Mouse (Mus musculus) left cerebral cortex, postnatal 25 days (tissue): ENCODE measurements at regions not wholly inside any gene's neighbourhood (a gene's known extent, or its start where the extent isn't known, plus 50 kb on each side); places are given as distances from the start of the nearest gene placed in this dataset.
"Not testable (repeated sequence)": the region's sequence is repeated elsewhere in the genome, so short reads cannot be mapped to it uniquely, and the experiment has no call there.

Experiments
- DNase-seq, 2 experiments: peaks; one replicate each; pipeline ENCODE4 v3.0.0; 2022; ENCODE audit warnings: low spot score in 2 of 2, mixed read lengths in 1 of 2
- intact Hi-C: fragments of 180-260 bp; cut with DNase I; formaldehyde crosslinking; loops from one replicate; pipeline ENCODE4 v1.15.1; 2025

DNA sequence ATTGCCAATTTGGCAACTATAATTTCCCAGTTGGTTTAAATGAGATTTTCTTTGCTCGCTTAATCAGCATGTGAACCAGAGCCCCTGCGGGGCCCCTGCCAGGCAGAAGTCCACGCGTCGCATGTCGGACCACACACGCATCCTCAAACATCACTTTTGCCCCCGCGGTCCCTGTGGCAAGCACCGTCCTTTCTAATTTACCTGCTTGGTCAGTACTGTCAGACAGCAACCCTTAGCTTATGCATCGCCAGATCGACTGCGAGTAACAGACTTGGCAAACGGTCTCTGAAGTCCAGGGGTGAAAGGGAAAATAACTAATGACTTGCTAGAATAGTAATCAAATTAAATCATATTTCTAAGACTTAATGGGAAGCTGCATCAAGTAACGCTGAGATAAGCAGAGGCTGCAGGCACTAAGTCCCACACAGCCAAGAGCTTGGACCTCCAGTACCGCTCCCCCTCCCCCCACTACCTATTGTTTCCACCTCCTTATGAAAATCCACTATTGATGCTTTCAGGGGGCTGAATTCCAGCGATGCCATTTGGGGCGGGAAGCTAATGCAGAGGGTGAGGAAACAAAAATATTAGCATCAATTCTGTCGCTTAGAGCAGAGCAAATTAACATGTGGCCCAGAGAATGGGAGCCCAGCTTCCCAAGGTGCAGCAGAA is 142.0 kb upstream of the Cntnap4 start:
- no peak for DNase-seq
- intact Hi-C loops = no loop called here

DNA sequence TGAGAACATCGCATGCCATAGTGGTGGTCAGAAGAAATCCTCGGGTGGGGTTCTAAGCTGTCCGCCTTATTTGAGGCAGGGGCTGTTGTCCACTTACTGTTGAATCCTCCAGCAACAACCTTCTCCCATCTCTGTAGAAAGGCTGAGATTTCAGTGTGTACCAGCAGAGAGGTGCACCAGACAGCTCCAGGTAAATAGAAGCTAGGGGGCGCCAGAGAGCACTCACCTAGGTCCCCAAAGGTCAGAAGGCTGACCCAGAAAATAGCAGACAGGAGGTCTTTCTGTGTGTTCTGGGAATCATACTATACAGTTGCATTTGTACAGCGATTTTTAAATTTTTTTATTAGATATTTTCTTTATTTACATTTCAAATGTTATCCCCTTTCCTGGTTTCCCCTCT is 157.9 kb upstream of the Cntnap4 start:
- intact Hi-C loops = no loop called here
- DNase-seq = no peak

DNA sequence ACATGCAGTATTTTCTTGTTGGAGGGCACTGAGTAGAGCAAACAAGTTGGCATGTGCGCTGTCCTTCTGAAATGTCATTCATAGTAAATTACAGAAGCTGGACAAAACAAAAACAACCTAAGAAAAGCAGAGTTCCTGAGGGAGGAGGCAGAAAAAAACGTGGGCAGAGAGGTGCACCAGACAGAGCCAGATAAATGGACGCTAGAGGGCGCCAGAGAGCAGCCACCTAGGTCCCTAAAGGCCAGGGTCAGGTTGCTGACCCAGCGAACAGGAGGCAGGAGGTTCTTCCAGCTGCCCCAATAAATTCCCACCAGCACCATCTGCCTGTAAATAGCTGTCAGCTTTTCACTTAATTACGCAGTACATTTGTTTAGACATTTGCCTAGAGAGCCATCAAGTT is 158.6 kb upstream of the Cntnap4 start:
- DNase-seq = peak; percentile 3 to 6
- intact Hi-C loops = no loop called here

DNA sequence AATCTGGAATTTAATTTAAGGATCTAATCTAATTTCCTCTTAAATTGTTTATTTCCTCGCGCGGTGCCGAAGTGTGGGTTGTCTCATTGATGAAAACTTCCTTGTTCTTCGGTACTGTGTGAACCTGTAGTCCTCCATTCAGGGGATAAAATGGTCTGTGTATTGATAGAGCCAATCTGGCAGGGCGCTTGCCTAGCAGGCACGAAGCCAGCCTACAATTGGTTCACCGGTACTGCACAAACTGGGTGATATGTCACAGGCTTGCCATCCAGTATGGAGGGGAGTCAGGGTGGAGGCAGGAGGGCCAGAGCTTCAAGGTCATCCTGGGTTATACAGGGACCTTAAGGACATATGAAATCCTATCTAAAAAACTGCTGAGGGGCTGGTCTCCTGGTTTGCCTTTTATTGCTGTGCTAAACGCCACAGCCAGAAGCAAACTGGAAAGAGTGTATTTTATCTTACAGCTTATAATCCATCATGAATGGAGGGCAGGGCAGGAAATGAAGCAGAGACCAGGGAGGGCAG is 161.6 kb upstream of the Cntnap4 start:
- intact Hi-C loops = no loop called here
- DNase-seq = no peak

DNA sequence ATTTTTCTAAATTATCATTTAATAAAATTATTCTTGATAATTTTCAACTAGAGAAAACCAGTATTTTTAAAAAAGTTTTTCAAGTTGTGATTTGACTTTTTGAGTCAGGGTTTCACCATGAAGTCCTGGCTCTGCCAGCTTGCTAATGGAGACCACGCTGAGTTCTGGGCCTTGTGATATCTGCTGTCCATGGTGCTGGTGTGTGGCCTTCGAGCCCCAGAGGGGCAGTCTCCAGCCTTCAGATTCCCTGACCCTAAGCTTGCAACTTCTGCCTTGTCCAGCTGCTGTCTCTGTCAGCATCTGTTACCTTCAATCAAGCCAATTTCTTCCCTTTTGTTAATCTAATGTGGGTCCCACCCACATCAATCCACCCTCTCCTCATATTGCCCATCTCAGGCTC is 165.8 kb upstream of the Cntnap4 start:
- DNase-seq = no peak
- intact Hi-C loops = no loop called here

DNA sequence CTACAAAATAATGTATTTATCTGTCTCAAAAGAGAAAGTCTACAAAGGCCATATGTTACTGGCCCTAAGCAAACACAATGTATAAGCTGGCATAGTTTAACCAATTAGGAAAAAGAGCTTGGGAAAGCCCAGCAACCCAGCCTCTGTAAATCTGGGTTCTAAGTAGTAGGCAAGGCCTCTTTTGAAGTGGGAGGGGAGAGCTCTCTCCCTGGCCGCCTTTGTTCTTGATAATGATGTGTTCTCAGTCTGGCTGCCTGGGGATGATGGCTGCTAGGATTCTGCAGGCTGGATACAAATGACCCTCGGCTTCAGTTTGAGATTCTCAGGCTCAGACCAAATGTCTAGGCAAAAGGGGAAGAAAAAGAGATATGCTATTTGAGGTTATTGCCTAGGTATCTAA is 172.4 kb upstream of the Cntnap4 start:
- intact Hi-C loops = no loop called here
- DNase-seq = no peak

DNA sequence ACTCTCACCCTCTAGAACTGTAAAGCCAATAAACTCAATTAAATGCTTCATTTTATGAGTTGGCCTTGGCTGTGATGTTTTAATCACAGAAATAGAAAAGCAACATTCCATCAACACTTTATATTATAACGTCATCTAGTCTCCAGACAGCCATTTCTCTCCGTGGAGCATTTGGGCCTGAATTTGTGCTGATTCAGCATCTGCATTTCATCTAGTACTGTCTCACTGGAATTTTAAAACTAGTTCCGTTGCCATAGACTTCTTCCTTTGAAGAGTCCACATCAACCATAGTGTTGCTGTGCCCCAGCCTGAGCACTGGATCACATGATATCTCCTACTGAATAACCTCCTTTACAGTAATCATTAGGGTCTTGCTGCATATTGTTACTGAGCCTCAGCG is 179.7 kb upstream of the Cntnap4 start:
- no peak for DNase-seq
- intact Hi-C loops = no loop called here

DNA sequence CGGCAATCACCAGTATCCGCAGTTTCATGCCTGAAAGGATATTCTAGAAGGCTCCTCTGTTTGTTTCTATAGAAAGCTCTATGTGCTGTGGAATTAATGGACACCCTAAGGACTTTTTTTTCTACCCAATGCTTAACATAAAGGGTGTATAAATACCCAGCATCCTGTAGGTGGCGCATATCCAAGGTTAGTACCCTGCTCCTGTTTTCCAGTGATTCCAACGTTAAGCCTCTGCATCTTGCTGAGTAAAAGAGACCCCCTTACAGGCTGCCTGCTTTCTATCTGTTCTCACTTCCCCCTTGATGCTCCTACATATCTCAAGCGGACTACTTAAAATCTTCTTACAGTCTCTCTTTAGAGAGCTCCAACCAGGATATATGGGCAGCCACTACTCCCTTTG is 221.5 kb upstream of the Cntnap4 start:
- peak; percentile 8 to 33 for DNase-seq
- intact Hi-C loops = no loop called here

DNA sequence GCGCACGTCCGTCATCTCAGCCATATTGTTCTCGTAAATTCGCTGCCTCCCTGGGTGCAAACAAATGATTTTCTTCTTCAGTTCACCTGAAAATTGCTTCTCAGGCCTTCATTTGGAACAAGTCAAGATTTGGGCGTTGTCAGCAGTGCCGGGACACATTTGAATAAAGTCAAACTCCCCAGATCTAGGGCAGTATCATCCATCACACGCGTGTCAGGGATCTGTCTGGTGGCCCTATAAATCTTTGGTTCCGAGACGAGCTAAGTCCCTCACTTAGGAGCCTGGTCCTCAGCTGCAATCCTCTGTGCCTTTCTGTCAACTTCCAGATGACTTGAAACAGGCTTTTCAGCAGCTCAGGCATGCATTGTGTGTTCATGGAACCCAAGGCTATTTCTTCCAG is 236.7 kb upstream of the Cntnap4 start:
- DNase-seq = peak in 1 of 2 experiments; percentile 37

DNA sequence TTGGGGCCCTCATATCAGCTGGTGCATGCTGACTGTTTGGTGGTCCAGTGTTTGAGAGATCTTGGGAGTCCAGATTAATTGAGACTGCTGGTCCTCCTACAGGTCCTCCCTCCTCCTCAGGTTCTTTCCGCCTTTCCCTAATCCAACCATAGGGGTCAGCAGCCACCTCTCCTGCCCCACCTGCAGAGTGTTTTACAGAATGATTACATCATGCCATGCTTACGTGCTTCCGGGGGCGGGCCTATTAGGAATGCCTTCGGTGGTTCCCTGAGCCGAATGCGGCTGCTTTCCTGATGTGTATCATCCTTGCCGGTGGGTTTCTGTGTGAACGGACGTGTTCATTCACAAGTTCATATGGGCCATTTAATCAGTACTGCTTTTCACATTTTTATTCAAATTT is 237.8 kb upstream of the Cntnap4 start:
- DNase-seq = no peak
- intact Hi-C loops = no loop called here

More for the DNA sequence above, 236.7 kb upstream of the Cntnap4 start:
- intact Hi-C loops = no loop called here

DNA sequence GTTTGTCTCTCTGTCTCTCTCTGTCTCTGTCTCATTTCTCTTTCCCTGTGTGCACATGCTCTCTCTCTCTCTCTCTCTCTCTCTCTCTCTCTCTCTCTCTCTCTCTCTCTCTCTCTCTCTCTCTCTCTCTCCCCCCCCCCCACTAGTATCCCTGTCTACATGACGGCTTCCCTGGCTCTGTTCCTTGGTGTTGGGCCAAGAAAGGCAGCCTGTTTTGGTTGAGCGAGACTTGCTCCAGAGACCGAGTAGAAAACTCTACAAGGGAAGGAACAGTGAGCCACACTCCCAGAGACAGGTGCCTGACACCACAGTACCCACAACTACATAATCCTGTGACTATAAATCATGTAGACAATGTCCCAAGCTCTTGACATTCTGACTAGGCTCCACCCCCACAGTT is 260.0 kb upstream of the Cntnap4 start:
- DNase-seq = no peak
- intact Hi-C loops = no loop called here

DNA sequence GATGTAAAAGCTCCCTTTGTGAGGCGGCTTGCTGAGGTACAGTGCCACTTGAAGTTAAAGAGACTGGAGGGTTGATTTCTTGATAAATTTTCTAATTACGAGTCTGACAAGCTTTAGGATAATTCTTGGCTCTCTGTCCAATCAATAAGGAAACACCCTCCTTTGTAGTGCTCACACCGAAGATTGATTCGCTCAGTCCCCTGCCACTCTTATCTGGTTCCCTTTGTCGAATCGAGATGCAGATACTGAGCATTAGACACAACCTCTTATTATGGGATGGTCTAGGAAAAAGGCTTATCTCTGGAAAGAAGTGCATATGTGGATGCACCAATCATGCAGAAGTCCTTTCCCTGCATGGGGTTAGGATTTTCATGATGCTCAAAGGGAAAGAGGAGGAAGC is 261.5 kb upstream of the Cntnap4 start:
- DNase-seq = no peak
- intact Hi-C loops = no loop called here

DNA sequence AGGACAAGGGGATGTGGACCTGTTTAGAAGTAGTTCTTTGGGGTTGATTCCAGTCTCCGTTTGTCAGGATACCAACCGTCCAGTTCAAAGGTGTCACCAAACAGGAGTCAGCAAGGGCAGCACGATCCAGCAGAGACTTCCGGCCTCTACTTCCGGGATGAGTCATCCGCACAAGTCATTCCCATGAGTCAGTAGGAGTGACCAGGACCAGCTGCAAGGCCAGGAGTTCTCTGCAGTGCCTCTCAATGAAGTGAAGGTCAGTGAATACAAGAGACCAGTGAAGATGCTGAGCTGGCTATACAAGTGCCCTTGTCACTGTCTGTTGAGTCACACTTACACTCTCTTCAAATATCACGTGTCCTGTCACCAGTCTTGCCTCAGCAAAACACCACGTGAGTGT is 272.8 kb upstream of the Cntnap4 start:
- intact Hi-C loops = no loop called here
- DNase-seq = no peak

DNA sequence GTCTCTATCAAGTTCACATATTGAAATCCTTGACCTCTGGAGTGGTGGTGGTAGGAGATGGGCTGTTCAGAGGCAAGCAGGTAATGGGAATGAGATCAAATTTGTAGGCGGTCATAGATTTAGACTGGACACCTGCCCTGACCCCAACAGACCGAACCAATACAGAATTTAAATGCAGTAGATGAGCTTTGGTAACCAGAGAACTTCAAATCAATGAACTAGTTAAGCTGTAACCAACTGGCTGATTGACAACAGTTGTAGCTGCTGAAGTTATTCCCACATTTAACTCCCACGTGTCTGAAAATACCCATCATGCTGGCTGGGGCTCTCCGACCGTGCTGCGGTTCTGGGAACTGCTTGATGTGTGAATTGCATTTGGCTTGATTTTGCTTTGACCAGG is 268.5 kb upstream of the Gm6793 start:
- intact Hi-C loops = no loop called here
- peak in 1 of 2 experiments; percentile 3 for DNase-seq

DNA sequence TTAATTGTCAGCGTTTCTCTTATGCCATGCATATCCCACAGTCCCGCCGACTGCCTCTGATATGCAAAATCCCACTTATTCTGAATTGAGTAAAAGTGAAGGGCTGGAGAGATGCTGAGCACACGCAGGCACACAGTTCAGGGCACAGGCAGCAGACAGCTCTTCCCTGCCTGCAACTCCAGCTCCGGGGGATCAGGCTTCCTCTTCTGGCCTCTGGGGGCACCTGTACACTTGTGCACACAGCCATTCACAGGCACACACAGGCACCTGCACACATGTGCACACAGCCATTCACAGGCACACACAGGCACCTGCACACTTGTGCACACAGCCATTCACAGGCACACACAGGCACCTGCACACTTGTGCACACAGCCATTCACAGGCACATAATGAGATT is 254.8 kb upstream of the Gm6793 start:
- DNase-seq = no peak
- intact Hi-C loops = no loop called here

DNA sequence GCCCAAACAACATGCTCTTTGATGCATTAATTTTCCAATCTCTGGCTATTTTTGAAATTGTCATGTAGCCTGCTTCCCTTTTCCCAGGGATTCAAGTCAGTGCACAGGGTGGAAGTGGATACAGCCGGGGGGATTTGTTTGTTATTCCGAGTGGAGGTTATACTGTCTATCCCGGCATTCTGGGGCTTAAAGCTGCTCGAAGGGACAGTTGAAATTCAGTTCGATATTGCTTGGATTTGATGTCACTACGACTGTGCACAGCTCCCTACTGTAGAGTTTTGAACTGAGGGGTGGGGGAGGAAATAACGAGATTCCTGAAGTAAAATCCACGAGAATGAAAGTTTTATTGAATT is 254.4 kb upstream of the Gm6793 start:
- DNase-seq = peak in 1 of 2 experiments; percentile 2
- intact Hi-C loops = no loop called here

DNA sequence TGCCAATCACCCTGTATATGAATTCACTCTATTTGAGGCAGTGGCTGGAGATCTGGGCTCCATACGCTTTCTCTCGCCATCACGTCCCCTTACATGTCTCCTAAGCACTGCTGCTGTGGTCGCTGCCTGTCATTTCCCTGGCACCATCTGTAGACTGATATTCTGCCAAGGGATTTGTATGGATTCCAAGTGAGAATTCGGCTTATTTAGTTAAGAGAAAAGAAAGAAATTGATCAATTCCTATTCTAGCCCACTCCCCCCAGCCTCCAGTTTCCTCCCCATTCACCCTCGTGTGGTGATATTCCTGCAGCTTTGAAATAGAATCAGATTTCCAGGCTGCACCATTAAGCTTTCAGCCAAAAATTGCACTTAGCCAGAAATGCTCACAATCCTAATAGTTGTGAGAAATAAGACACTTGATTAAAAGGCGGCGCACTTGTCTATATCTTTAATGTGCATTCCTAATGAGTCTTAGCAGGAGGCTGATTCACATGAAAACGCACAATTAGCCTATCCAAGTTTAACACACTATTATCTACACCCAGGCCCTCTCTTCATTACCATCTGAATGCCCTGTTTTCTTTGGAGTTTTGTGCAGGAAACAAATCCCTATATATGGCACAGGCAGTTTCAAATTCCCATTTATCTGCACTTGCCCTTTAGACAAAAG is 253.8 kb upstream of the Gm6793 start:
- DNase-seq = peak in 1 of 2 experiments; percentile 43
- intact Hi-C loops = no loop called here

DNA sequence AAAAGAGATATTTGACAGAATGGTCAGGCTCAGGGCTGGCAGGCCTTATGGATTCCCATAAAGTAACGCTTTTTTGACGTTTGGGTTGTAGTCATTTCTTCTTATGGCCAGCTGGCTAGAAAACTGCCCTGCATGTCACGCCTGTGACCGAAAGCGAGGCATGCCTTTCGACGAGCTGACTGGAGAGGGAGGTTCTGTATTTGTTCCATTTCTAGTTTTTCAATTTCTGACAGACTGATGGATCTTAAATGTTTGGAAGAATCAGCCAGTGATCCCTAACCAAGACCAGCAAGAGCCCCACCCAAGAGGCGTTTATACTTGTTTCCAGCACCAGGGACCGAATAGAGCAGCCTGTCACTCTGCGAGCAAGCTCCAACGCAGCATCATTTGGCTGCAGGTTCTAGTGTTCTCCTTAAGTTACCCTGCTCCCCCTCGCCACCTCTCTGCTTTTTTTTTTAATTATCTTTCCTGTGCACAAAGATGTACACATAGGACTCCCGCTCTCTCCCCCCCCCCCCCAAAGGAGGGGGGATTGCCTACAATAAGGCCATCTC is 243.2 kb upstream of the Gm6793 start:
- peak in 1 of 2 experiments; percentile 4 for DNase-seq
- intact Hi-C loops = no loop called here

DNA sequence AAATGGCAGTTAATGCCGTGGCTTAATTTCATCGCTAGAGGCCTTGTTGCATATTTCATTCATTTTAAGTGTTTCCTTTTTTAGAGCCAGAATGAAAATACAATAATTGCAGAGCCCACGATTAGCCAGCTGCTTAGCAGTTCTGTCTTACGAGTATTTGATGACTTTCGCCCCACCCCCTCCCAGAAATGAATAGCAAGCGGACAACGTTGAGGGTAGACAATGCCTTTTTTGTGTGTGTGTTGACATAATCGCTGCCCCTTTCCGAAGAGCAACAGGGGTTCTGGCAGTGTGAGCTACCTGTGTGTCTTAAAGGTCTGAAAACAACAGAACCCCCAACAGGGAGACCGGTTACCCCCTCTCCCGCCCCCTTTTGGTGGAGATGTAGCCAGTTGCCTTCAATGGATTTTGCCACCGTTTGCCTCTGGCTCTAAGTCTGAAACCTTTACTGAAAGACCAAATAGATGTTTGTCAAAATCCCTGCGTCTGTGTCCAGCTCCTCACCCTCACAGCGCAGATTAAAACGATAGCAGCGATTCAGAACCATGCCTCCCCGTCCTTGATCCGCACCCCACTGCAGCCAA is 242.6 kb upstream of the Gm6793 start:
- intact Hi-C loops = no loop called here
- no peak for DNase-seq

DNA sequence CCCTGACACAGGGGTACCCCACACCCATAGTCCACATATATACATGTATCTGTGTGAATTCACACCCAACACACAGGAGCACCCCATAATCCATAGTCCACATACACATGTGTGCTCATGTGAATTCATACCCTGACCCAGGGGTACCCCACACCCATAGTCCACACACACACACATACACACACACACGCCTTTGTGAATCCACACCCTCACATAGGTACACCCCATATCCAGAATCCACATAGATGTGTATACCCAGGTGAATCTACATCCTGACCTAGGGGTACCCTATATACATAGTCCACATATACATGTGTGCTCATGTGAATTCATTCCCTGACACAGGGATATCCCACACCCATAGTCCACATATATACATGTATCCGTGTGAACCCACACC is 231.8 kb upstream of the Gm6793 start:
- intact Hi-C loops, DNase-seq: not testable (repeated sequence)

DNA sequence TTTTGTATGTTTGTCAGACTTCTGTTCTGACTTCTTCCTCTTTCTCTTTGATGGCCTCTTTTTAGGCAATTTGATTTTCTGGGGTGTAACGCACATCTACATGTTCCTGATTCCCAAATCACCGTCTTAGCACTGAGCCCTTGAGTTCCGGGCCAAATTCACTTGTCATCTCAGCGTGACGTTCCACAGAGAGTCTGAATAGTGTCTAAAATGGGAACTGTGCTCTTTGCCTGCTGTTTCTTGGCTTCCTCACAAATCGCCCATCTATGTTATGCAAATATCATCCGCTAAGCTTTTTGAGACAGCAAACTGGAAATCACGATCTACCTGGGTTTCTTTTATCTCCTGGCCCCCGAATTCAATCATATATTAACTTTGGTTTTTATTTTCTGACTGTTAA is 223.8 kb upstream of the Gm6793 start:
- intact Hi-C loops = no loop called here
- peak; percentile 12 to 72 for DNase-seq
